Mouse (Mus musculus) liver, postnatal 0 days (tissue): ENCODE data around the gene Tbc1d2b.
A peak's percentile ranks its signal among the peaks of the same experiment; 100 is the strongest.

Experiments
- CTCF ChIP-seq: sonication (generic); IDR thresholded peaks from 2 replicates; pipeline ENCODE4 v1.5.1; 2016; ENCODE audit warnings: antibody characterized with exemption, low read depth
- EP300 ChIP-seq: IDR thresholded peaks from 2 replicates; pipeline ENCODE4 v1.6.1; 2016; ENCODE audit warnings: antibody characterized with exemption, low read depth, mild to moderate bottlenecking

DNA sequence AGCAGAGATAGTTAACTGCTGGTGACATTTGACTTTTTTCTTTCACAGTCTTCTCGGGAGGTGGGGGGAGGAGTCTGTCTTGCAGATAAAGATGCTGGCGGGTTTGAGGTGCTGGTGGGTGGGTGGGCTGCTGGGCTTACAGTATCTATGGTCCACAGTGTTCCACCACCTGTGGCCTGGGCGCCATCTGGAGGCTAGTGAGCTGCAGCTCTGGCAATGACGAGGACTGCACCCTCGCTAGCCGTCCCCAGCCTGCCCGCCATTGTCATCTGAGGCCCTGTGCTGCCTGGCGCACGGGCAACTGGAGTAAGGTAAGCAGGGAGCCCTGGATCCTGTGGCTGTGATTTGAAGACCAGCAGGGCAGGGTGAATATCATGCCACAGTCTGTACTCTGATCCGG lies 75.6 kb downstream of the Tbc1d2b start:
- TF ChIP-seq EP300 (no peak), CTCF (peak; percentile 35)
